Mouse (Mus musculus): ENCODE results near the gene Stx8.
A peak's percentile ranks its signal among the peaks of the same experiment; 100 is the strongest.

Stx8 gene

GRCm38 (mm10) chr11:67983564-67983963, 17.6 kb downstream of the Stx8 start:
- no peak for DNase-seq

- DNase-seq: no peak
Observed at GRCm38 (mm10) chr11:67991240-67991639, 25.2 kb downstream of the Stx8 start.

- no peak for DNase-seq
Observed at GRCm38 (mm10) chr11:67995965-67996364, 30.0 kb downstream of the Stx8 start.

GRCm38 (mm10) chr11:67998905-67999304, 32.9 kb downstream of the Stx8 start:
- DNase-seq: no peak

- DNase-seq: peak; percentile 8
Observed at GRCm38 (mm10) chr11:67999629-68000028, 33.6 kb downstream of the Stx8 start.

GRCm38 (mm10) chr11:68004191-68004590, 38.2 kb downstream of the Stx8 start:
- peak; percentile 73 for DNase-seq

GRCm38 (mm10) chr11:68006216-68006789, 40.3 kb downstream of the Stx8 start:
- DNase-seq: no peak

GRCm38 (mm10) chr11:68007645-68008044, 41.7 kb downstream of the Stx8 start:
- DNase-seq: no peak

- DNase-seq: no peak
Observed at GRCm38 (mm10) chr11:68009377-68009776, 43.4 kb downstream of the Stx8 start.

GRCm38 (mm10) chr11:68012207-68012606, 46.2 kb downstream of the Stx8 start:
- DNase-seq: no peak

GRCm38 (mm10) chr11:68018191-68018590, 52.2 kb downstream of the Stx8 start:
- DNase-seq: no peak

GRCm38 (mm10) chr11:68019156-68019555, 53.2 kb downstream of the Stx8 start:
- no peak for DNase-seq

- DNase-seq: no peak
Observed at GRCm38 (mm10) chr11:68021976-68022375, 56.0 kb downstream of the Stx8 start.

- DNase-seq: no peak
Observed at GRCm38 (mm10) chr11:68022895-68023294, 56.9 kb downstream of the Stx8 start.

- DNase-seq: no peak
Observed at GRCm38 (mm10) chr11:68023811-68024369, 57.9 kb downstream of the Stx8 start.

- DNase-seq: peak; percentile 25
Observed at GRCm38 (mm10) chr11:68026590-68026989, 60.6 kb downstream of the Stx8 start.

- no peak for DNase-seq
Observed at GRCm38 (mm10) chr11:68029079-68029478, 63.1 kb downstream of the Stx8 start.

- DNase-seq: no peak
Observed at GRCm38 (mm10) chr11:68029871-68030270, 63.9 kb downstream of the Stx8 start.

- no peak for DNase-seq
Observed at GRCm38 (mm10) chr11:68030771-68031170, 64.8 kb downstream of the Stx8 start.

GRCm38 (mm10) chr11:68032448-68032847, 66.5 kb downstream of the Stx8 start:
- DNase-seq: no peak

- DNase-seq: no peak
Observed at GRCm38 (mm10) chr11:68033331-68033926, 67.4 kb downstream of the Stx8 start.

- DNase-seq: no peak
Observed at GRCm38 (mm10) chr11:68034422-68034821, 68.4 kb downstream of the Stx8 start.

- no peak for DNase-seq
Observed at GRCm38 (mm10) chr11:68035303-68035891, 69.4 kb downstream of the Stx8 start.

Measured in thymus, postnatal 14 days (tissue).